Mouse (Mus musculus) spleen, adult 2 months (tissue): ENCODE measurements around the gene Olfr561.

Source experiments
- CTCF ChIP-seq: fragments of 200-500 bp; IDR thresholded peaks from 2 replicates; pipeline ENCODE4 v1.5.1; 2011; ENCODE audit warnings: mild to moderate bottlenecking, inconsistent platforms; ENCODE audit not compliant: insufficient read depth, insufficient read length, insufficient replicate concordance; ENCODE audit errors: extremely low read depth
- POLR2A ChIP-seq: fragments of 200-500 bp; IDR thresholded peaks from 2 replicates; pipeline ENCODE4 v1.6.1; 2011; ENCODE audit warnings: low read depth, low read length, inconsistent platforms

GRCm38 (mm10) chr7:102770921-102771320 is at the start of gene Olfr561:
- TF ChIP-seq CTCF: no peak
- TF ChIP-seq POLR2A: no peak
